Mouse (Mus musculus) stomach, embryonic 15.5 days (tissue): ENCODE data around the gene Aco2. TPM values are rescaled to one million over a fixed set of nuclear protein-coding genes. Genes with fewer than 3 reads are reported as not detected.

Experiments used
- ATAC-seq: fragments of 200-750 bp; cut with Nextera tagmentation; 2 replicates; pipeline ENCODE4 v1.8.0; 2017; ENCODE audit warnings: low read depth, moderate number of reproducible peaks, moderate TSS enrichment; ENCODE audit not compliant: insufficient read depth, low FRiP score
- H3K27ac ChIP-seq: fragments of 300-500 bp; sonication (generic); 2 replicates; pipeline ENCODE4 v1.5.1; 2015; ENCODE audit warnings: mild to moderate bottlenecking, inconsistent platforms
- H3K27me3 ChIP-seq: fragments of 300-500 bp; sonication (generic); replicated peaks from 2 replicates; pipeline ENCODE4 v1.6.1; 2015; ENCODE audit warnings: inconsistent platforms
- H3K36me3 ChIP-seq: fragments of 300-500 bp; sonication (generic); 2 replicates; pipeline ENCODE4 v1.6.1; 2015; ENCODE audit warnings: inconsistent platforms
- H3K4me1 ChIP-seq: fragments of 300-500 bp; sonication (generic); 2 replicates; pipeline ENCODE4 v1.6.1; 2015; ENCODE audit warnings: inconsistent platforms
- H3K4me2 ChIP-seq: fragments of 300-500 bp; sonication (generic); 2 replicates; pipeline ENCODE4 v1.6.1; 2015; ENCODE audit warnings: mild to moderate bottlenecking, inconsistent platforms
- H3K4me3 ChIP-seq: fragments of 300-500 bp; sonication (generic); replicated peaks from 2 replicates; pipeline ENCODE4 v1.5.1; 2015; ENCODE audit warnings: inconsistent platforms
- H3K9ac ChIP-seq: fragments of 300-500 bp; sonication (generic); 2 replicates; pipeline ENCODE4 v1.6.1; 2015; ENCODE audit warnings: inconsistent platforms
- H3K9me3 ChIP-seq: fragments of 300-500 bp; sonication (generic); 2 replicates; pipeline ENCODE4 v1.6.1; 2016; ENCODE audit warnings: inconsistent platforms
- WGBS: fragments of 180-500 bp; shearing (Covaris S2); methylation state at CpG from one replicate; pipeline ENCODE4 v1.1.7; 2015; 5-methylcytosine and 5-hydroxymethylcytosine counted together
- polyA plus RNA-seq: library from polyadenylated mRNA; unstranded; fragments of >200 nt; fragmentation: Nextera tagmentation; extraction: Ambion mirVana; gene quantifications from 2 replicates; pipeline ENCODE4 v1.2.1, GENCODE M21; 2015

The Aco2 gene
- polyA plus RNA-seq, 1 experiment from 2014 or later = 153 TPM

GRCm38 (mm10) chr15:81858138-81858516 lies 14.0 kb upstream of the Aco2 start:
- Histone ChIP-seq H3K4me3 (peak overlapping the region; percentile 93), H3K9ac (peak overlapping the region; percentile 97), H3K27me3 (no peaks in the 10 kb centered on the region), H3K4me1 (peaks cover 2% of the 10 kb centered on the region; the same call in 1 of the 2 replicates), H3K9me3 (no peaks in the 10 kb centered on the region), H3K4me2 (peak overlapping the region; percentile 92), H3K27ac (peak overlapping the region; percentile 98), H3K36me3 (0 out of 2 replicates have a peak, but pooled peaks cover under 1% of the 10 kb centered on the region)
- peak; percentile 21; the same call in 1 of the 2 replicates for ATAC-seq
- WGBS = 0% methylated on average over 23 of the region's 23 CpGs

- Histone ChIP-seq H3K9me3 (no peaks in the 10 kb centered on the region), H3K4me1 (peaks cover 2% of the 10 kb centered on the region; the same call in 1 of the 2 replicates), H3K27me3 (no peaks in the 10 kb centered on the region), H3K36me3 (0 out of 2 replicates have a peak, but pooled peaks cover 2% of the 10 kb centered on the region), H3K4me2 (peak within 1 kb of the TSS; percentile 92), H3K9ac (peak within 1 kb of the TSS; percentile 97), H3K4me3 (peak within 1 kb of the TSS; percentile 93), H3K27ac (peak within 1 kb of the TSS; percentile 98)
- under 1% methylated on average over 44 of the region's 44 CpGs for WGBS
- peak; percentile 5; the same call in 1 of the 2 replicates for ATAC-seq
Observed at GRCm38 (mm10) chr15:81858517-81859329, 13.4 kb upstream of the Aco2 start, which contains the start of gene Tob2. TSS of gene Tob2 (minus strand) at chr15:81858796.

GRCm38 (mm10) chr15:81859330-81860255 lies 12.5 kb upstream of the Aco2 start:
- H3K9ac ChIP-seq = peak overlapping the region; percentile 97
- peak overlapping the region; percentile 98 for H3K27ac ChIP-seq
- H3K4me2 ChIP-seq = peak overlapping the region; percentile 92
- H3K36me3 ChIP-seq = peaks cover 8% of the 10 kb centered on the region; the same call in 1 of the 2 replicates
- H3K9me3 ChIP-seq = no peaks in the 10 kb centered on the region
- ATAC-seq = peak; percentile 82
- H3K27me3 ChIP-seq = no peaks in the 10 kb centered on the region
- H3K4me1 ChIP-seq = peaks cover 2% of the 10 kb centered on the region; the same call in 1 of the 2 replicates
- H3K4me3 ChIP-seq = peak overlapping the region; percentile 93
- 0% methylated on average over 39 of the region's 39 CpGs for WGBS

- 34% methylated on average over 8 of the region's 8 CpGs for WGBS
- H3K9ac ChIP-seq = no peak overlapping the region
- ATAC-seq = no peak
- H3K27ac ChIP-seq = peak overlapping the region; percentile 98
- no peaks in the 10 kb centered on the region for H3K9me3 ChIP-seq
- H3K4me3 ChIP-seq = no peak overlapping the region
- H3K27me3 ChIP-seq = no peaks in the 10 kb centered on the region
- H3K4me2 ChIP-seq = peak overlapping the region; percentile 92
- peaks cover 16% of the 10 kb centered on the region; the same call in 1 of the 2 replicates for H3K36me3 ChIP-seq
- H3K4me1 ChIP-seq = peaks cover 2% of the 10 kb centered on the region; the same call in 1 of the 2 replicates
Observed at GRCm38 (mm10) chr15:81860471-81861135, 11.5 kb upstream of the Aco2 start.

GRCm38 (mm10) chr15:81864238-81864637 lies 7.9 kb upstream of the Aco2 start:
- Histone ChIP-seq H3K4me3 (no peak overlapping the region), H3K27ac (no peak overlapping the region), H3K27me3 (no peaks in the 10 kb centered on the region), H3K9me3 (no peaks in the 10 kb centered on the region), H3K4me1 (no peaks in the 10 kb centered on the region), H3K9ac (no peak overlapping the region), H3K4me2 (no peak overlapping the region), H3K36me3 (peaks cover 50% of the 10 kb centered on the region)
- 83% methylated on average over 7 of the region's 7 CpGs for WGBS
- no peak for ATAC-seq

GRCm38 (mm10) chr15:81869985-81870384 lies 2.1 kb upstream of the Aco2 start:
- Histone ChIP-seq H3K4me1 (peaks cover 11% of the 10 kb centered on the region), H3K27me3 (no peaks in the 10 kb centered on the region), H3K9me3 (no peaks in the 10 kb centered on the region), H3K4me2 (no peak overlapping the region), H3K4me3 (no peak overlapping the region), H3K36me3 (peaks cover 53% of the 10 kb centered on the region), H3K27ac (no peak overlapping the region), H3K9ac (no peak overlapping the region)
- 97% methylated on average over 5 of the region's 5 CpGs for WGBS
- no peak for ATAC-seq

- Histone ChIP-seq H3K27ac (peak within 1 kb of the TSS; percentile 100), H3K9me3 (no peaks in the 10 kb centered on the region), H3K4me2 (peak within 1 kb of the TSS; percentile 84), H3K9ac (peak within 1 kb of the TSS; percentile 92), H3K4me1 (peaks cover 11% of the 10 kb centered on the region), H3K4me3 (peak within 1 kb of the TSS; percentile 99), H3K36me3 (peaks cover 36% of the 10 kb centered on the region), H3K27me3 (no peaks in the 10 kb centered on the region)
- under 1% methylated on average over 30 of the region's 30 CpGs for WGBS
- ATAC-seq = peak; percentile 90
Observed at GRCm38 (mm10) chr15:81871604-81872261, 376 bp upstream of the Aco2 start, which contains the start of gene Phf5a. TSS of gene Phf5a (minus strand) at chr15:81871911.

- H3K27ac ChIP-seq = no peak overlapping the region
- no peaks in the 10 kb centered on the region for H3K9me3 ChIP-seq
- no peak overlapping the region for H3K4me3 ChIP-seq
- no peak overlapping the region for H3K9ac ChIP-seq
- H3K4me1 ChIP-seq = peaks cover under 1% of the 10 kb centered on the region; the same call in 1 of the 2 replicates
- no peaks in the 10 kb centered on the region for H3K36me3 ChIP-seq
- 76% methylated on average over 5 of the region's 5 CpGs for WGBS
- H3K27me3 ChIP-seq = no peaks in the 10 kb centered on the region
- ATAC-seq = no peak
- H3K4me2 ChIP-seq = no peak overlapping the region
Observed at GRCm38 (mm10) chr15:81879531-81880401, 7.7 kb downstream of the Aco2 start.

GRCm38 (mm10) chr15:81882348-81882747 lies 10.2 kb downstream of the Aco2 start:
- no peak for ATAC-seq
- H3K27me3 ChIP-seq = no peaks in the 10 kb centered on the region
- no peak overlapping the region for H3K4me2 ChIP-seq
- WGBS = 90% methylated on average over 3 of the region's 3 CpGs
- H3K9me3 ChIP-seq = no peaks in the 10 kb centered on the region
- no peak overlapping the region for H3K27ac ChIP-seq
- no peak overlapping the region for H3K9ac ChIP-seq
- no peaks in the 10 kb centered on the region for H3K4me1 ChIP-seq
- H3K4me3 ChIP-seq = no peak overlapping the region
- H3K36me3 ChIP-seq = peaks cover 4% of the 10 kb centered on the region; the same call in 1 of the 2 replicates

GRCm38 (mm10) chr15:81885418-81885934 lies 13.4 kb downstream of the Aco2 start:
- H3K4me3 ChIP-seq = no peak overlapping the region
- no peak overlapping the region for H3K9ac ChIP-seq
- no peaks in the 10 kb centered on the region for H3K4me1 ChIP-seq
- 88% methylated on average over 3 of the region's 3 CpGs for WGBS
- no peak overlapping the region for H3K4me2 ChIP-seq
- no peaks in the 10 kb centered on the region for H3K27me3 ChIP-seq
- H3K27ac ChIP-seq = no peak overlapping the region
- ATAC-seq = no peak
- no peaks in the 10 kb centered on the region for H3K9me3 ChIP-seq
- peaks cover 19% of the 10 kb centered on the region; the same call in 1 of the 2 replicates for H3K36me3 ChIP-seq
